Mouse (Mus musculus) cerebellum, adult 2 months (tissue): ENCODE measurements around the gene Ppp1r12a.

ENCODE experiments used
- CTCF ChIP-seq: fragments of 200-500 bp; IDR thresholded peaks from 2 replicates; pipeline ENCODE4 v1.5.1; 2011; ENCODE audit warnings: low read depth, mild to moderate bottlenecking, control low read depth, low read length, moderate library complexity, borderline replicate concordance; ENCODE audit not compliant: insufficient read depth
- POLR2A ChIP-seq: fragments of 200-500 bp; IDR thresholded peaks from 2 replicates; pipeline ENCODE4 v1.6.1; 2011; ENCODE audit warnings: low read length, control low read depth, borderline replicate concordance; ENCODE audit not compliant: insufficient read depth

DNA sequence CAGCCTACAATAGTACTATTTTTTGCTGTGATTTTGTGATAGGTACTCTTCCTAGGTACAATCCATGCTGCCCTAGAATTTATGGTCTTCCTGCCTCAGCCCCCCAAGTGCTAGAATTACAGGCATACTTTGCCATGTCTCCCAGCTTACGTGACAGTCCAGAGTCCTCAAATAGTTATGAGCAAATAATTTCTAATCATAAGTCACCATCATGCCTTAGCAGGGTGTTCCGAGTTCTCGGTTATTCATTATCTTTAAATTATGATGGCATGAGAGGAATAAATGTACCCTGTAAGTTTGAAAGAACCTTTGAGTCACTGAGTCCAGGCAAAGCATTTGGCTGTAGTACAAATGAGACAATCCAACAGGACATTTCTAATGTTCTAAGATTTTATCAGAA is 5.9 kb upstream of the Ppp1r12a start:
- TF ChIP-seq CTCF (no peak), POLR2A (no peak)
